Mouse (Mus musculus) liver, embryonic 14.5 days (tissue): ENCODE measurements around the gene Ifitm5. TPM values are rescaled to one million over a fixed set of nuclear protein-coding genes. Genes with fewer than 3 reads are reported as not detected.

ENCODE experiments used
- ATAC-seq: fragments of 200-750 bp; cut with Nextera tagmentation; 2 replicates; pipeline ENCODE4 v1.8.0; 2017; ENCODE audit warnings: moderate number of reproducible peaks, mild to moderate bottlenecking, moderate library complexity; ENCODE audit not compliant: insufficient read depth
- DNase-seq, 3 experiments: peaks; one replicate each; pipeline ENCODE4 v3.0.0-alpha.2; 2012 to 2013; ENCODE audit warnings: low read depth in 3 of 3, low spot score in 3 of 3
- H3K27ac ChIP-seq: fragments of 300-500 bp; sonication (generic); 2 replicates; pipeline ENCODE4 v1.5.1; 2014; ENCODE audit warnings: moderate library complexity, mild to moderate bottlenecking, control low read depth, inconsistent platforms
- H3K27me3 ChIP-seq: fragments of 300-500 bp; sonication (generic); 2 replicates; pipeline ENCODE4 v1.6.1; 2014; ENCODE audit warnings: mild to moderate bottlenecking, low read length, moderate library complexity; ENCODE audit not compliant: control insufficient read depth, insufficient read depth
- H3K36me3 ChIP-seq: fragments of 300-500 bp; sonication (generic); replicated peaks from 2 replicates; pipeline ENCODE4 v1.6.1; 2014; ENCODE audit warnings: low read depth; ENCODE audit not compliant: control insufficient read depth, insufficient read depth
- H3K4me1 ChIP-seq, 2 experiments: fragments of 200-500 bp in 1 of 2; fragments of 300-500 bp in 1 of 2; sonication (generic) in 1 of 2; replicated peaks; 2 replicates each; pipeline ENCODE4 v1.6.1; 2012 to 2014; ENCODE audit warnings: antibody characterized with exemption in 1 of 2, inconsistent platforms in 1 of 2, low read length in 1 of 2; ENCODE audit not compliant: control insufficient read depth in 2 of 2, insufficient read depth in 2 of 2
- H3K4me2 ChIP-seq: fragments of 300-500 bp; sonication (generic); 2 replicates; pipeline ENCODE4 v1.6.1; 2014; ENCODE audit warnings: low read depth, mild to moderate bottlenecking, control low read depth, moderate library complexity
- H3K4me3 ChIP-seq, 2 experiments: fragments of 200-500 bp in 1 of 2; fragments of 300-500 bp in 1 of 2; sonication (generic) in 1 of 2; 2 replicates each; pipeline ENCODE4 v1.5.1; 2012 to 2014; ENCODE audit warnings: low read depth in 2 of 2, low read length in 2 of 2, mild to moderate bottlenecking in 2 of 2, control low read depth in 1 of 2, inconsistent platforms in 1 of 2, moderate library complexity in 1 of 2; ENCODE audit not compliant: insufficient read depth in 1 of 2
- H3K9ac ChIP-seq: fragments of 300-500 bp; sonication (generic); replicated peaks from 2 replicates; pipeline ENCODE4 v1.6.1; 2014; ENCODE audit warnings: mild to moderate bottlenecking, control low read depth, moderate library complexity
- H3K9me3 ChIP-seq: fragments of 300-500 bp; sonication (generic); 2 replicates; pipeline ENCODE4 v1.6.1; 2016; ENCODE audit warnings: low read length, mixed read lengths; ENCODE audit not compliant: control insufficient read depth
- CTCF ChIP-seq: IDR thresholded peaks from 2 replicates; pipeline ENCODE4 v1.5.1; 2016; ENCODE audit warnings: antibody characterized with exemption, low read depth, control low read depth
- EP300 ChIP-seq: IDR thresholded peaks from 2 replicates; pipeline ENCODE4 v1.6.1; 2016; ENCODE audit warnings: antibody characterized with exemption, low read depth
- WGBS: fragments of 180-500 bp; shearing (Covaris S2); extraction: QIAGEN DNeasy Blood & Tissue Kit; methylation state at CpG from one replicate; pipeline ENCODE4 v1.1.7; 2014; ENCODE audit not compliant: insufficient replicate concordance; 5-methylcytosine and 5-hydroxymethylcytosine counted together
- polyA plus RNA-seq, 2 experiments: library from polyadenylated mRNA; depleted of rRNA in 1 of 2; stranded (reverse) in 1 of 2; unstranded in 1 of 2; fragments of >200 nt; fragmentation: Nextera tagmentation in 1 of 2; extraction: Ambion mirVana in 1 of 2; gene quantifications; 2 replicates each; pipeline versions ENCODE4 v1.2.1 to v1.2.3; 2012 to 2014

Gene Ifitm5
- polyA plus RNA-seq, 2 experiments: 0.30 to 0.33 TPM

GRCm38 (mm10) chr7:140921225-140921975 lies 28.7 kb downstream of the Ifitm5 start:
- WGBS: 30% methylated on average over 22 of the region's 22 CpGs
- Histone ChIP-seq H3K4me2 (no peak overlapping the region), H3K9ac (no peak overlapping the region), H3K27me3 (peaks cover 40% of the 10 kb centered on the region), H3K36me3 (no peaks in the 10 kb centered on the region), H3K9me3 (no peaks in the 10 kb centered on the region), H3K4me3 (no peak overlapping the region), H3K4me1 (peaks cover 0 to 3% of the 10 kb centered on the region in 2 experiments; a peak in 2 of 4 replicates), H3K27ac (no peak overlapping the region)
- ATAC-seq (no peak), DNase-seq (no peak)
- TF ChIP-seq EP300 (no peak), CTCF (no peak)

GRCm38 (mm10) chr7:140920418-140921029 lies 29.6 kb downstream of the Ifitm5 start, which contains the start of gene Nlrp6:
TSS of gene Nlrp6 (plus strand) at chr7:140920902.
- Histone ChIP-seq H3K9me3 (no peaks in the 10 kb centered on the region), H3K4me3 (no peak within 1 kb of the TSS), H3K27me3 (peaks cover 40% of the 10 kb centered on the region), H3K4me2 (no peak within 1 kb of the TSS), H3K9ac (no peak within 1 kb of the TSS), H3K4me1 (peaks cover 0 to 3% of the 10 kb centered on the region in 2 experiments; a peak in 2 of 4 replicates), H3K27ac (no peak within 1 kb of the TSS), H3K36me3 (no peaks in the 10 kb centered on the region)
- ATAC-seq: no peak
- WGBS: 45% methylated on average over 8 of the region's 8 CpGs
- DNase-seq: no peak
- TF ChIP-seq EP300: no peak
- no peak for TF ChIP-seq CTCF

- H3K36me3 ChIP-seq: no peaks in the 10 kb centered on the region
- H3K4me1 ChIP-seq: peaks cover 0 to 3% of the 10 kb centered on the region in 2 experiments; a peak in 2 of 4 replicates
- no peak overlapping the region for H3K9ac ChIP-seq
- DNase-seq: no peak
- H3K27ac ChIP-seq: no peak overlapping the region
- no peak for ATAC-seq
- peaks cover 40% of the 10 kb centered on the region for H3K27me3 ChIP-seq
- H3K4me2 ChIP-seq: no peak overlapping the region
- H3K9me3 ChIP-seq: no peaks in the 10 kb centered on the region
- 20% methylated on average over 4 of the region's 4 CpGs for WGBS
- TF ChIP-seq CTCF: no peak
- TF ChIP-seq EP300: no peak
- H3K4me3 ChIP-seq: no peak overlapping the region
Measured at GRCm38 (mm10) chr7:140919911-140920310, 30.2 kb downstream of the Ifitm5 start.

GRCm38 (mm10) chr7:140914031-140914690 lies 35.9 kb downstream of the Ifitm5 start:
- DNase-seq (no peak), ATAC-seq (no peak)
- Histone ChIP-seq H3K4me2 (no peak overlapping the region), H3K9me3 (no peaks in the 10 kb centered on the region), H3K27ac (no peak overlapping the region), H3K9ac (no peak overlapping the region), H3K4me3 (no peak overlapping the region), H3K4me1 (peaks cover 0 to 10% of the 10 kb centered on the region in 2 experiments; a peak in 2 of 4 replicates), H3K27me3 (no peaks in the 10 kb centered on the region), H3K36me3 (no peaks in the 10 kb centered on the region)
- TF ChIP-seq CTCF (no peak), EP300 (no peak)
- 65% methylated on average over 8 of the region's 8 CpGs for WGBS
